Mouse (Mus musculus) stomach, postnatal 0 days (tissue): ENCODE results near the gene Lrrc8d.

Experiments
- CTCF ChIP-seq: IDR thresholded peaks from 2 replicates; pipeline ENCODE4 v1.5.1; 2016; ENCODE audit warnings: antibody characterized with exemption, low read depth, mild to moderate bottlenecking, moderate library complexity
- EP300 ChIP-seq: optimal IDR thresholded peaks from 2 replicates; pipeline ENCODE3; 2016; ENCODE audit warnings: antibody characterized with exemption

- no peak for TF ChIP-seq CTCF
- TF ChIP-seq EP300, result no peak
These were observed 17.6 kb upstream of the Lrrc8d start for GRCm38 (mm10) chr5:105682143-105682611.
